Mouse (Mus musculus) natural killer cell, adult 2 months (primary cell): ENCODE results near the gene Trpm4.
A peak's percentile ranks its signal among the peaks of the same experiment; 100 is the strongest.
"Not testable (repeated sequence)": the region's sequence is repeated elsewhere in the genome, so short reads cannot be mapped to it uniquely, and the experiment has no call there.

Experiments
- DNase-seq, 2 experiments: peaks; one replicate each; pipeline ENCODE4 v3.0.0; 2022; ENCODE audit warnings: low spot score in 2 of 2

Gene Trpm4

DNA sequence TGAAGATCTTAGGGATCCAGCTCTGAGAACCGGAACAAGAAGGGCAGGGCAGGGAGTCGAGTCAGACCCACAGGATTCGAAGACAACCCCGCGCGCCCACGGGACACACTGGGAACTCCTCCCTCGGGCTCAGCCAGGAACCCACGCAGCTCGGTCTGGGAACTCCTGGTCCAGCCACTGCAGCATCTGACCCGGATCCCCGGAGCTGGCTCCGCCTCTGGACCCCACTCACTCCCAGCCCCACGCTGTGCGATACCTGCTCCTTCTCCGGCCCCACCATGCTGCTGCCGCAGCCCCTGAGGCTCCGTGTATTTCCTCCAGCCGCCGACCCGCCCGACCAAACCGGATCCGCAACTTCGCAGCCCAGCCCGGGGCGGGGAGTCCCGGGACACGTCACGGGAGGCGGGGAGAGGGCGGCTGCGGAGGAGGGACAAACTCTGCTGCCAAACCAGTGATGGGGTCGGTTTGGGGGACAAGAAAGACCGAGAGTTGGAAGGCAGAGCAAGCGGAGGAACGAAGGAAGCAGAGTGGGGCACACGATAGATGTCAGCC, at the start of gene Trpm4:
Trpm4 (minus strand) TSS at position 350 of the 552 bp plus-strand sequence.
- peak; percentile 84 to 85 for DNase-seq

- DNase-seq: no peak
Observed at GRCm38 (mm10) chr7:45376057-45376456, 42.5 kb upstream of the Trpm4 start.

DNA sequence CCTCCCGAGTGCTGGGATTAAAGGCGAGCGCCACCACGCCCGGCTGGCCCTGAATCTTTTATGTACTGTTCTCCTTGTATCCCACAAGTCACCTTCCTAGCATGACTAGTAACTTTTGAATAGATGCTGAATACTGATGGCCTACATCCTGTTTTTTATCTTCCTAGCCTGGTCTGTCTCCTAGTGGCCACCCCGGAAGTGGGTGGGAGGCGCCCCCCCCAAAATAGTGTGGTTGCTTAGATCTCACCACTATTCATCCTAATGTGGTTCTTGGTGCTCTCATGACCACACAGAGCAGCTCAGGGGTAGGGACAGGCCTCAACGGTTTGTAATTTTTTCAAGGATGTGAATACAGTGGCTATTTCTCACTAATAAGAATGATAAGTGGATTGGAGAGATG, 41.0 kb upstream of the Trpm4 start:
- DNase-seq: no peak

DNA sequence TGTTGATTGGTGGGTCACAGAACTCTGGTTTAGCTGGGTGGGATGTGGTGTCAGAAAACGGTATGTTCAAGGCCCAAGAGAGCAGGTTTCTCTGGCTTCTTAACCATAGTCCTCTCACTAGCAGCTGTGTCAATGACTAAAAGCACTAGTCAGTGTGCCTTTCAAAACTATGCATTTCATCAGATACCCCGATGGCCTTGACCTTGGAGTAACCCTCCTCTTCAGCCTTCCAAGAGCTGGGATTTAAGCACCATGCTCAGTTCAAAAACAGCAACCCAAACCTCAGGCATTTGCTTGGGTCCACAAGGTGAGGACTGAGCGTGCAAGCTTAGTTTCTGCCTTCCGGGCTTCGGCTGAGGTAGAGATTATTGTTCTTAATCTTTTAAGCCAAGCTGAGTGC, 38.8 kb upstream of the Trpm4 start:
- no peak for DNase-seq

DNA sequence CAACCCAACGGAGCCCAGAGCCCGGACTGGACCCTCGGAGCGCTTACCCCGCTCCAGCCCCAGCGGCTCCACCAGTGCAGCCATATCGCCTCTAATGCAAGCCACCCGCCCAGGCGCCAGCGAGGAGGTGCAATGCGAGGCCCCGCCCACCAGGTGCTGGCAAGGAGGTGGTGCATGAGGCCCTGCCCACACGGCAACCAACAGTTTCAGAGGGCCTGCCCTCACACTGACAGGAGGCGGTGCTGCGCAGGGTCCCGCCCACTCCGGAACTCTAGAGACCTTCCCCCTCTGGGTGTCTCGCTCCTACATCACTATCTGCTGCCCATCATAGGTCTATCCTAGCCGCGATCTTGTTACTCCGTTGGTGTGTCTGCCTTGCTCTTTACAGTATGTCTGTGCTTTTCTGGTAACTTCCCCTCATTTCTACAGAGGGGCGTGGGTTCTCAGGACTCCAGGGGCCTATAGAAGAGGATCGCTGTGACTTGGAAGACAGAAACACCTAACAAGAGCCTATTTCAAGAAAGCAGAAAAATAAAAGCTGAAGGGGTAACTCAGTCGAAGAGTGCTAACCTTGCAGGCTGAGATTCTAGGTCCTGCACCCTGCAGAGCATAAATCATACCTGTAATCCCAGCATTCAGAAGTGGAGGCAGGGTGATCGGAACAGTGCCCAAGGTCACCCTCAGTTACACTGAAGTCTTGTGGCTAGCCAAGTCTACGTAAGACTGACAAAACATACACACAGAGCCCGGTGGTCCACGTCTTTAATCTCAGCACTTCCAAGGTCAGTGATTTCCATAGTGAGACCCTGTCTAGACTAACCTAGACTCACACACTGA, 37.1 kb upstream of the Trpm4 start, which contains the start of gene Lin7b:
Lin7b (minus strand) TSS at position 109 of the 837 bp plus-strand sequence.
- peak; percentile 78 to 89 for DNase-seq

GRCm38 (mm10) chr7:45369836-45370474, 36.4 kb upstream of the Trpm4 start:
- no peak for DNase-seq

DNA sequence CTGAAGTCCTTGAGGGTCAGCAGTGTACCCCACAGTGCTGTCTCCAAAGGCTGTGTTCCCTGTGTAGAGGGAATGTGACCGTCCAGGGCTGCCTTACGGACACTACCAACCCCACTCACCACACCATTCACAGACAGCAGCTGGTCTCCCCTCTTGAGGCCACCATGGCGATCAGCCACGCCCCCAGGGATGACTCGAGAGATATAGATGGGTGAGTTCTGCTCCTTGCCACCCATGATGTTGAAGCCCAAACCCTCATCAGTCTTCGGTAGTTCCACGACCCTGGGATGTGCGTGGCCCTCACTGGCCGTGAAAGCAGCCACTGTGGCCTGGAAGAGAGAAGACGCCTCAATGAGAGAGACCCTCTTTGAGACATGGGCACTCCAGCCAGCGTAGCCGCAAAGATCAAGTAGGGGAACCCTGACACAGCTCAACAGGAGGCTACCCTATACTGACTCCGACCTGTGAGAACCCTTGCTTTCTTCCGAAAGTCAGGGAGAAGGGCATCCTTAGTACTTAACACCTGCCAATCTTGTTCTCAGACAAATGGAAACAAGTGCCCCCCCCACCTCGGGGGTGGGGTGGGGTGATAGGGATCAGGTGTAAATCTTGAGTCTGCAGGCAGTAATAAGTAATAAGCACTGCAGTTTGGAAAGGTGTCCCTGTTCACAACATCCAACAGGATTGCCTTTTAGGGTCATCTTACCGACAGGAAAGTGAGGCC, 35.6 kb upstream of the Trpm4 start:
- no peak for DNase-seq

- DNase-seq: no peak
Observed at GRCm38 (mm10) chr7:45368178-45368577, 34.6 kb upstream of the Trpm4 start.

DNA sequence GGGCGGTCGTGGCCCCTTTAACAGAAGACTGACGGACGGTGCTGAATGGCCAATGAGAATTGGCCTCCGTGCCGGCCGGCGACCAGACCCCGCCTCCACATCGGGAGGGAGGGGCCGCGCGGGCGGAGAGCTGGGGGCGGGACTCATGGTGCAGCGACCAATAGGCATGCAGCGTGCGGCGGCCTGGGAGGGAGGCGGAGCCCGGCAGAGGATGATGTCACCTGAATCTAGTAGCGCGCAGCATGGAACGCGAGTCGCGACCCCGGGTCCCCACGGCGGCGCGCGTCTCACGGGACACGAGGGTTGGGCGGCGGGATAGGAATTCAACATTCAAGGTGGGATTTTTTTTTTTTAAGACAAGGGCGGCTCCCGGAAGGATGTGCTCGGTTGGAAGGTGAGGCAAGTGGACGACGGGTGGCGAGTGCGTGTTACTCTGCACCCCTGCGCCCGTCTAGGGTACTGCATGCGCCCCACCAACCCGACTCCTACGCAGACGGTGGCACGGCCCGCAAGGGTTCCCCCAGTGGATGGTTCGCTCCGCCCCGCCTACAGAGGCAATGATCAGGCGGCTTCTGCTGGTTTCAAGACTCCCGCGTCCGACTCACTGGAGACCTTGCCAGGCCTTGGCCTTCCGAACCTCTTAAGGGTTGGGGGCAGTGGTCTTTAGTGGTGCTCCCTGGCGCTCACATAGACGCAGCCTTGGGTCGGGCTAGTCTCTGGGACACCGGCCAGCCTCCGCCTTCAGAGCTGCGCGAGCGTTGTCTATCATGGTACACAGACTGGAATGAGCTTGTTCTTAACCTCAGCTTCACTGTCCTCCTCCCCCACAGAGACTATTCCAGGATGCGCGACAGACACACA, 33.7 kb upstream of the Trpm4 start:
- DNase-seq: peak; percentile 98

GRCm38 (mm10) chr7:45366652-45367019, 33.1 kb upstream of the Trpm4 start, which contains the start of gene Ppfia3:
TSS of gene Ppfia3 (minus strand) at chr7:45367019.
- no peak for DNase-seq

GRCm38 (mm10) chr7:45365742-45366651, 32.4 kb upstream of the Trpm4 start:
- DNase-seq: no peak

GRCm38 (mm10) chr7:45363983-45364382, 30.4 kb upstream of the Trpm4 start:
- no peak for DNase-seq

DNA sequence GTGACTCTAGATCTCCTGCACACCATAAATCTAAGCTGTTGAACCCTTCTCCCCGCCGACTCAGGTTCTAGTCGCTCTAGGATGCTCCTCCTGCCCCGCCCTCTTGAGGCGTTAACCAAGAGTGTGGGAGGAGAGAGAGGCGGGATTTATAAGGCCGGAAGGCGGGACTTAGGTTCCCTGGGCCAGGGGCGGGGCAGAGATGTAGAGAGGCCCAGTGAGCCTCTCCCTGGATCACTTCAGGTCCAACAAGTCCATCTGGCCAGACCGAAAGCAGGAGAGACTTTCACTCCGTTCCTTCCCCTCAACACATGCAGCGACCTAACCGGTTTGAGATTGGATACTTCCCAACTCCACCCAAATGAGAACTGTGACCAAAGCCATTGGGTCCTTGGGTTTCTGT, 29.2 kb upstream of the Trpm4 start:
- peak; percentile 54 to 67 for DNase-seq

- DNase-seq: peak; percentile 79 to 86
Observed at GRCm38 (mm10) chr7:45361243-45361804, 27.7 kb upstream of the Trpm4 start.

GRCm38 (mm10) chr7:45360404-45361125, 27.0 kb upstream of the Trpm4 start:
- no peak for DNase-seq

GRCm38 (mm10) chr7:45359081-45359480, 25.5 kb upstream of the Trpm4 start:
- not testable (repeated sequence) for DNase-seq

GRCm38 (mm10) chr7:45356087-45356486, 22.5 kb upstream of the Trpm4 start:
- no peak for DNase-seq

GRCm38 (mm10) chr7:45355318-45356020, 21.9 kb upstream of the Trpm4 start:
- no peak for DNase-seq
